Mouse (Mus musculus) neural tube, embryonic 12.5 days (tissue): ENCODE data around the gene Gm28539. TPM values are rescaled to one million over a fixed set of nuclear protein-coding genes. Genes with fewer than 3 reads are reported as not detected.
A peak's percentile ranks its signal among the peaks of the same experiment; 100 is the strongest.
"Not testable (repeated sequence)": the region's sequence is repeated elsewhere in the genome, so short reads cannot be mapped to it uniquely, and the experiment has no call there.

Experiments used
- ATAC-seq: fragments of 200-750 bp; cut with Nextera tagmentation; 2 replicates; pipeline ENCODE4 v1.8.0; 2017; ENCODE audit warnings: low read depth, mild to moderate bottlenecking, moderate TSS enrichment, moderate library complexity; ENCODE audit not compliant: low FRiP score
- H3K27ac ChIP-seq: fragments of 300-500 bp; sonication (generic); 2 replicates; pipeline ENCODE4 v1.5.1; 2016
- H3K27me3 ChIP-seq: fragments of 300-500 bp; sonication (generic); replicated peaks from 2 replicates; pipeline ENCODE4 v1.6.1; 2016; ENCODE audit warnings: mild to moderate bottlenecking
- H3K36me3 ChIP-seq: fragments of 300-500 bp; sonication (generic); 2 replicates; pipeline ENCODE4 v1.6.1; 2016; ENCODE audit warnings: mild to moderate bottlenecking
- H3K4me1 ChIP-seq: fragments of 300-500 bp; sonication (generic); 2 replicates; pipeline ENCODE4 v1.6.1; 2016
- H3K4me2 ChIP-seq: fragments of 300-500 bp; sonication (generic); replicated peaks from 2 replicates; pipeline ENCODE4 v1.6.1; 2016; ENCODE audit warnings: mild to moderate bottlenecking
- H3K4me3 ChIP-seq: fragments of 300-500 bp; sonication (generic); 2 replicates; pipeline ENCODE4 v1.5.1; 2016
- H3K9ac ChIP-seq: fragments of 300-500 bp; sonication (generic); 2 replicates; pipeline ENCODE4 v1.6.1; 2016; ENCODE audit warnings: mild to moderate bottlenecking
- H3K9me3 ChIP-seq: fragments of 300-500 bp; sonication (generic); 2 replicates; pipeline ENCODE4 v1.6.1; 2016; ENCODE audit warnings: mild to moderate bottlenecking
- WGBS: fragments of 180-500 bp; shearing (Covaris S2); methylation state at CpG from one replicate; pipeline ENCODE4 v1.1.7; 2016; 5-methylcytosine and 5-hydroxymethylcytosine counted together
- polyA plus RNA-seq: library from polyadenylated mRNA; unstranded; fragments of >200 nt; fragmentation: Nextera tagmentation; extraction: Ambion mirVana; gene quantifications from 2 replicates; pipeline ENCODE4 v1.2.1, GENCODE M21; 2016

Gm28539 gene
- polyA plus RNA-seq, 1 experiment from 2014 or later, result not detected

DNA sequence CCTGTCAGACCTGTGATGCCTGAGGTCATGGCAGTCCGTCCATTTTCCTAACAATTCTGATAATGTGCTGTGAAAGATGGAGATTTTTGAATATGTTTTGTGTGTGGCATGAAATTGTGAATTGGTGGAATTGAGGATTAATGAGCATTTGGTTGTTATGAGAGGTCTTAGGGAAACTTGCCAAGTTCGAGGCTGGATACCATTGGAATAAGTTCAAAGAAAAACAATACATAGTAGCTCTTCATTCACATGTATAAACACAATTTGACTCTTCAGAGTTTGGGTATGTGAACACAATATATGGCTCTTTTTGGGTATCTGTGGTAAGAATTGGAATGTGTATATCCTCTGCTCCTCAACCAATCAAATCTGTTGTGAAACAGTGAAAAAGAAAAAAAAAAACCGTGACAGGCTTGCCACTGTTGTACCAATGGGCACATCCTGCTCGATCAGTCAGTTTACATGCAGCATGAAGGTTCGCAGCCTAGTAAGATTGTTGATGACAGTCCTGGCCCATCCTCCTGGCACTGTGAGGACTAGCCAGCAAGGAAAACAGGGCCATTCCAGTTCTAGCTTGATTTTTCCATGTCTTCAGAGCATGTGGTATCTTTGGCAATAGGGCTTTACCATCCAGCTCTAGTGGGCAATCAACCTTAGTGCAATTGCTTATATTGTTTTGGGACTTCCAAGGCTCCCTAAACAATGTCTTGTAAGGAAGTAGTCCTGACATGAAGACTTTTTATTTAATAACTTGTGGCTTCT lies 102.1 kb downstream of the Gm28539 start:
- 92% methylated on average over 5 of the region's 5 CpGs for WGBS
- Histone ChIP-seq H3K4me1 (no peaks in the 10 kb centered on the region), H3K27ac (no peak overlapping the region), H3K9ac (no peak overlapping the region), H3K4me2 (no peak overlapping the region), H3K36me3 (peaks cover 44% of the 10 kb centered on the region), H3K27me3 (no peaks in the 10 kb centered on the region), H3K4me3 (no peak overlapping the region), H3K9me3 (no peaks in the 10 kb centered on the region)
- ATAC-seq, result no peak

DNA sequence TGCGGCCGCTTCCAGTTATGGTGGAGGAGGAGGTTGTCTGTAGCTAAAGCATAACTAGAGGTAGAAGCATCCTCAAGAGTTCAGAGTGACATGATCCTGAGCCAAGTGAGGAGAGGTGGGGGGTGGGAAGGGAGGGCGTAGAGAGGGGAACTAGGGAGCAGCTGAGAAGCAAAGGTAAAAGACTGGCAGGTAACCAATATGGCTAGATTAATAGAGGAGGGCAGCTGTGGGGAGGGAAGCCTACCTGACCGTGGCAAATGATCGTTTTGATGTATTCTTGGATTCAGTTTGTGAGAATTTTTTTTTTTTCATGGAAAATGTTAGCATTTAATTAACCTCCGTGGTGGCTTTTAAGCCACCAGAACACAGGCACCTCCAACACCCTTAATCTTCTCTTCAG lies 107.5 kb downstream of the Gm28539 start:
- H3K4me2 ChIP-seq, result no peak overlapping the region
- no peaks in the 10 kb centered on the region for H3K27me3 ChIP-seq
- no peak overlapping the region for H3K4me3 ChIP-seq
- H3K9ac ChIP-seq, result no peak overlapping the region
- 97% methylated on average over 6 of the region's 6 CpGs for WGBS
- H3K4me1 ChIP-seq, result no peaks in the 10 kb centered on the region
- H3K27ac ChIP-seq, result no peak overlapping the region
- no peak for ATAC-seq
- peaks cover 48% of the 10 kb centered on the region for H3K36me3 ChIP-seq
- H3K9me3 ChIP-seq, result no peaks in the 10 kb centered on the region

DNA sequence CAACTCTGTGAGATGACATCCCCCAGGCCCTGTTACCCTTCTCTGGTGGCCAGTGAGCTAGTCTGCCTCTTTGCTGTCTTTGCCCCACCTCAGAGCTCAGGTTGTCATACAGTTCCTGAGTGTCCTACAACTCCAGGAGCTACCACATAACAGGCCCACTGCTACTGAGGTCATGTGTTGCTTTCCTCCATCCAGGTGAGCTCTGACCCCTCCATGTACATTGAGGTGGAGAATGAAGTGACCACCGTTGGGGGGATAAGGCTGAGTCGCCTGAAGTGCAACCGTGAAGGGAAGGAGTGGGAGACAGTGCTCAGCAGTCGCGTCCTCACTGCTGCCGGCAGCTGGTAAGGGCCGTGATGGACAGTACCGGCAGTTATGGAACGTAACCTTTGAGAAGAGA lies 112.6 kb downstream of the Gm28539 start:
- H3K27ac ChIP-seq, result no peak overlapping the region
- no peak overlapping the region for H3K9ac ChIP-seq
- H3K27me3 ChIP-seq, result no peaks in the 10 kb centered on the region
- no peak for ATAC-seq
- H3K4me3 ChIP-seq, result no peak overlapping the region
- peaks cover 80% of the 10 kb centered on the region for H3K36me3 ChIP-seq
- no peak overlapping the region for H3K4me2 ChIP-seq
- WGBS, result 97% methylated on average over 9 of the region's 9 CpGs
- H3K4me1 ChIP-seq, result no peaks in the 10 kb centered on the region
- H3K9me3 ChIP-seq, result no peaks in the 10 kb centered on the region

DNA sequence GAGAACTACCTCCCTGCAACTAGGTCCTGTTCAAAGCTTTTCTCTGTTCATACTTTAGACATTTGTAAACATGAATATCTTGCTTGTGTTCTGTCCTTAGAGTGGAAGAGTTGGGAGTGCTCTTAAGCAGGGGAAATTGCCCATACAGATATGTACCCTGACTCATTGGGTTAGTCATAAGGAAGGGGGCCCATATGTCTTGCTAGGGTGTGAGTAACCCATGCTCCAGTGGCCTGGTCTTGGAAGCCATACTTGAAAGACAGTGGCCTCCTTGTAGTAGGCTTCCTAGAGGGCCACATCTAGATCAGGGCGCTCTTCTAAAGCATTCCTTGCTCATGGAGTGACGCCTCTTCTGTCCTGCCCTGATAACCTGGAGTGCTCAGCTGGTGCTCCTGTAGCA lies 114.0 kb downstream of the Gm28539 start:
- H3K4me1 ChIP-seq, result no peaks in the 10 kb centered on the region
- no peaks in the 10 kb centered on the region for H3K27me3 ChIP-seq
- no peaks in the 10 kb centered on the region for H3K9me3 ChIP-seq
- no peak for ATAC-seq
- WGBS, result 90% methylated on average over 2 of the region's 2 CpGs
- no peak overlapping the region for H3K4me3 ChIP-seq
- peaks cover 89% of the 10 kb centered on the region for H3K36me3 ChIP-seq
- H3K27ac ChIP-seq, result no peak overlapping the region
- no peak overlapping the region for H3K4me2 ChIP-seq
- no peak overlapping the region for H3K9ac ChIP-seq

DNA sequence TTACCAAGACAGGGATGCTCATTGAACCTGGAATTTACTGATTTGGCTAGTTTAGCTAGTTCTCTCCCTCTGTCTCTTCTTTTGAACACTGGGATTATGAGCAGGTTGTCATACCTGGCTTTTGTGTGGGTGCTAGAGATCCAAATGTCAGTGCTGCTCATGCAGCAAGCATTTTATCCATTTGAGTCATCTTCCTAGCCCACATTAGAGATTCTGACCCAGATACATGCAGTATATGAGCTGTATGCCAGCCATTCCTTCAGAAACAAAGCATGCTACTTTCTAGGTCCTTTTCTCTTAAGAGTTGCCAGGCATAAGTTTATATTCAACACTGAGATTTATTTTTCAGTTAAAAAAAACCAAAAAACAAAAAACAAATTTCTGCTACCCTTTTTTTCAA lies 116.4 kb downstream of the Gm28539 start:
- Histone ChIP-seq H3K4me3 (no peak overlapping the region), H3K36me3 (peaks cover 92% of the 10 kb centered on the region), H3K27ac (no peak overlapping the region), H3K4me2 (no peak overlapping the region), H3K9me3 (no peaks in the 10 kb centered on the region), H3K9ac (no peak overlapping the region), H3K27me3 (no peaks in the 10 kb centered on the region), H3K4me1 (no peaks in the 10 kb centered on the region)
- no peak for ATAC-seq

DNA sequence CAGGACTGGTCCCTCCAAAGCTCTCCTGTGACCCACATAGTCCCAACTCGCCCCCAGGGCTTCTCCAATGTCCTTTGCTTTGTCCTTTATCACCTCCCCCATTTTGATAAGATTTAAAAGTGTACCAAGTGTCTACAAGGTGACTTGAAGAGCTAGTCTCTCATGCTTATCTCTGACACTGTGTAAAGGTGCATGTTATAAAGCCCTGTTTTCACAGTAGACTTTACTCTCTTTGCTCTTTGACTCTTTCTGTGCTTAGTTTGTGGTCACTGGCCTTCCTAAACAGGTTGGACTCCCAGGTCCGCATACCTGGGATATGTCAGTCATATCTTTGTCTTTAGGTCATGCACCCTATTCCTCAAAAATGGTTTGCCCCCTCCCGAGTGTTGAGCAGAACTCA lies 118.7 kb downstream of the Gm28539 start:
- H3K4me3 ChIP-seq, result no peak overlapping the region

GRCm38 (mm10) chr16:18963486-18963885 lies 127.1 kb downstream of the Gm28539 start:
- no peak overlapping the region for H3K27ac ChIP-seq
- no peak for ATAC-seq
- H3K9ac ChIP-seq, result no peak overlapping the region
- H3K36me3 ChIP-seq, result peaks cover 69% of the 10 kb centered on the region
- H3K4me1 ChIP-seq, result no peaks in the 10 kb centered on the region
- H3K4me2 ChIP-seq, result no peak overlapping the region
- H3K4me3 ChIP-seq, result no peak overlapping the region
- peaks cover 22% of the 10 kb centered on the region for H3K9me3 ChIP-seq
- no peaks in the 10 kb centered on the region for H3K27me3 ChIP-seq

More for the DNA sequence above, 118.7 kb downstream of the Gm28539 start:
- Histone ChIP-seq H3K27me3 (no peaks in the 10 kb centered on the region), H3K4me1 (no peaks in the 10 kb centered on the region), H3K36me3 (peaks cover 76% of the 10 kb centered on the region), H3K4me2 (no peak overlapping the region), H3K9me3 (0 out of 2 replicates have a peak, but pooled peaks cover 4% of the 10 kb centered on the region), H3K27ac (no peak overlapping the region), H3K9ac (no peak overlapping the region)
- 91% methylated on average over 3 of the region's 3 CpGs for WGBS
- no peak for ATAC-seq

DNA sequence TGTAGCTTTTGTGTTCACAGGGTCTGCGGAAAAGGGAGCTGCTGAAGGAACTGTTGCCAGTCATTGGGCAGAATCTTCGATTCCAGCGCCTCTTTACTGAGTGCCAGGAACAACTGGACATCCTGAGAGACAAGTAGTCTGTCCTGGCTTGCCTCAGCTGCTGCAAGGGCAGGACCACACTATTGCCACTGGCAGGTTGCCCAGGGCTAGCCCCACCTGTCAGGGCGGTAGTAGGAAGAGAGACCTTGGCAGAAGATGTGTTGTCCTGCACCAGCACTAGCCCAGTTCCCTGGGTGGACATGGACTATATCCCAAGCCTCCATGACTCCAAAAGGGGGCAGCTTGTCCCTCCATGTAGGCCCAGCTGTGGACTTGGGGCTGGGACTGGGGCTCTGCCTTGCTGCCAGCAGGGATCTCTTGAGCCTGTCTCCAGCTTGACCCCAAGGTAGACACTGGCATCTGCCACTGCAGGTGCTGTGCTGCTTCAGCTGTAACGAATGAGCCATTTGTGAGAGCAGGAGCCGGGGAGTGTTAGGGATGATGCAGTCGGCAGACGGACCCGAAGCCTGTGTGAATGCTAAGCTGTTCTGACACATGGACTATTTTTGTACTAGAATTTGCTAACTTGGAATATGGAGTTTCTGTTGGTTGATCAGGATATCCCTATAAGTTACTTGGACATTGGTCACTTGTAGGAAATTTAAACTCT lies 133.2 kb downstream of the Gm28539 start:
- no peak overlapping the region for H3K4me2 ChIP-seq
- 97% methylated on average over 9 of the region's 9 CpGs for WGBS
- no peak overlapping the region for H3K4me3 ChIP-seq
- H3K27ac ChIP-seq, result no peak overlapping the region
- no peaks in the 10 kb centered on the region for H3K4me1 ChIP-seq
- no peaks in the 10 kb centered on the region for H3K27me3 ChIP-seq
- peaks cover 54% of the 10 kb centered on the region for H3K36me3 ChIP-seq
- H3K9ac ChIP-seq, result no peak overlapping the region
- ATAC-seq, result no peak
- 0 out of 2 replicates have a peak, but pooled peaks cover 4% of the 10 kb centered on the region for H3K9me3 ChIP-seq

GRCm38 (mm10) chr16:18970837-18971236 lies 134.5 kb downstream of the Gm28539 start:
- Histone ChIP-seq H3K4me1 (no peaks in the 10 kb centered on the region), H3K27me3 (no peaks in the 10 kb centered on the region), H3K4me3 (no peak overlapping the region), H3K4me2 (no peak overlapping the region), H3K9ac (no peak overlapping the region), H3K9me3 (no peaks in the 10 kb centered on the region), H3K27ac (no peak overlapping the region), H3K36me3 (peaks cover 42% of the 10 kb centered on the region)
- no peak for ATAC-seq
- 92% methylated on average over 3 of the region's 3 CpGs for WGBS

DNA sequence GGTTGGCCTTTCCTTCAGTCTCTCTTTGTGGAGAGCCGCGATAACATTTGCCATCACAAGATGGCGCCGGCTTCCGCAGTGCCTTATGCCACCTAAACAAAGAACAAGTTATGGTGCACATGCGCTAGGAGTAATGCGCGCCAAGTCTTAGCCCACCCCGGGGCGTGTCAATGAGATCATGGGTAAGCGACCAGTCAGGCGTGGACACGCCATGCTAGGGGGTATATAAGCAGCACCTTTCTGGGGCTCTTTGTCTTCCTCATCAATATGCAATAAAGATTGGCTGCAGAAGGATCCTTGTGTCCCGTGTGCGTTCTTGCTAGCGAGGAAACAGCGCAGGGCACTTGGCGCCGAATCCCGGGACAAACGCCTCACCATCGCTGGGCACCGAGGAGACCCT lies 139.3 kb downstream of the Gm28539 start:
- not testable (repeated sequence) for H3K9ac ChIP-seq, H3K9me3 ChIP-seq, H3K4me3 ChIP-seq, H3K4me1 ChIP-seq, H3K27ac ChIP-seq, H3K4me2 ChIP-seq, H3K27me3 ChIP-seq
- peak; percentile 41; the same call in 1 of the 2 replicates for ATAC-seq
- H3K36me3 ChIP-seq, result peaks cover 10% of the 10 kb centered on the region
- WGBS, result 84% methylated on average over 23 of the region's 23 CpGs

GRCm38 (mm10) chr16:18976315-18976714 lies 139.9 kb downstream of the Gm28539 start:
- no peak; the same call in 1 of the 2 replicates for ATAC-seq

DNA sequence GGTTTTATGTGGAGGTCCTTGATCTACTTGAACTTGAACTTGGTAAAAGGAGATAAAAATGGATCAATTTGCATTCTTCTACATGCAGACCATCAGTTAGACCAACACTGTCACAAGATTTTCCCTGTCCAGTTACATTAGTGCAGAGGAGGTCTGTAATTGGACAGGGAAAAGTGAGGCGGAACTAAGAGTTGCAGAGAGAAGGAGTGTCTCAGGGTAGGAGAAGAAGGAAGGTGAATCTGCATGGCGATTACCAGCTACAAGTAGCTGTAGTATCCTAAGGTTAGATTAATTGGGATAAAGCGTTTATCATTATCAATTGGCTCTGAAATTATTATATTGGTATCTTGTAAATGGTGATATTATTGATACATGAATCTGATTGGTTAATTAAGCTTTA lies 150.0 kb downstream of the Gm28539 start:
- Histone ChIP-seq H3K27me3 (no peaks in the 10 kb centered on the region), H3K4me3 (no peak overlapping the region), H3K9me3 (no peaks in the 10 kb centered on the region), H3K4me1 (no peaks in the 10 kb centered on the region), H3K4me2 (no peak overlapping the region), H3K36me3 (no peaks in the 10 kb centered on the region), H3K27ac (no peak overlapping the region), H3K9ac (no peak overlapping the region)
- 91% methylated on average over 3 of the region's 3 CpGs for WGBS
- no peak for ATAC-seq

More at GRCm38 (mm10) chr16:18976315-18976714, 139.9 kb downstream of the Gm28539 start:
- Histone ChIP-seq H3K4me1 (no peaks in the 10 kb centered on the region), H3K9ac (no peak overlapping the region), H3K4me3 (no peak overlapping the region), H3K27me3 (no peaks in the 10 kb centered on the region), H3K36me3 (peaks cover 4% of the 10 kb centered on the region), H3K27ac (no peak overlapping the region), H3K4me2 (no peak overlapping the region), H3K9me3 (0 out of 2 replicates have a peak, but pooled peaks cover 5% of the 10 kb centered on the region)
- WGBS, result 78% methylated on average over 23 of the region's 23 CpGs
